Mouse (Mus musculus) intestine, postnatal 0 days (tissue): ENCODE results near the gene Setdb2. TPM values are rescaled to one million over a fixed set of nuclear protein-coding genes. Genes with fewer than 3 reads are reported as not detected.

Experiments
- ATAC-seq: fragments of 200-750 bp; cut with Nextera tagmentation; 2 replicates; pipeline ENCODE4 v1.8.0; 2017; ENCODE audit warnings: mild to moderate bottlenecking, moderate TSS enrichment, moderate library complexity
- H3K27ac ChIP-seq: fragments of 300-500 bp; sonication (generic); 2 replicates; pipeline ENCODE4 v1.5.1; 2014; ENCODE audit warnings: mild to moderate bottlenecking, low read depth, low read length, moderate library complexity
- H3K27me3 ChIP-seq: fragments of 300-500 bp; sonication (generic); replicated peaks from 2 replicates; pipeline ENCODE4 v1.6.1; 2014; ENCODE audit warnings: low read length, mixed read lengths; ENCODE audit not compliant: control insufficient read depth, insufficient read depth
- H3K36me3 ChIP-seq: fragments of 300-500 bp; sonication (generic); 2 replicates; pipeline ENCODE4 v1.6.1; 2014; ENCODE audit warnings: mild to moderate bottlenecking, moderate library complexity; ENCODE audit not compliant: control insufficient read depth, insufficient read depth
- H3K4me1 ChIP-seq: fragments of 300-500 bp; sonication (generic); replicated peaks from 2 replicates; pipeline ENCODE4 v1.6.1; 2014; ENCODE audit warnings: antibody characterized with exemption, low read length, mixed read lengths; ENCODE audit not compliant: control insufficient read depth, insufficient read depth
- H3K4me2 ChIP-seq: fragments of 300-500 bp; sonication (generic); replicated peaks from 2 replicates; pipeline ENCODE4 v1.6.1; 2014; ENCODE audit warnings: low read depth, mild to moderate bottlenecking, moderate library complexity
- H3K4me3 ChIP-seq: fragments of 300-500 bp; sonication (generic); 2 replicates; pipeline ENCODE4 v1.5.1; 2014; ENCODE audit warnings: low read depth, low read length
- H3K9ac ChIP-seq: fragments of 300-500 bp; sonication (generic); 2 replicates; pipeline ENCODE4 v1.6.1; 2014; ENCODE audit warnings: mild to moderate bottlenecking, low read depth, low read length
- H3K9me3 ChIP-seq: fragments of 300-500 bp; sonication (generic); 2 replicates; pipeline ENCODE4 v1.6.1; 2016; ENCODE audit warnings: mixed run types; ENCODE audit not compliant: control insufficient read depth
- CTCF ChIP-seq: sonication (generic); IDR thresholded peaks from 2 replicates; pipeline ENCODE4 v1.5.1; 2016; ENCODE audit warnings: low read depth, mild to moderate bottlenecking, control low read depth, antibody characterized with exemption, moderate library complexity
- WGBS: fragments of 180-500 bp; shearing (Covaris S2); extraction: QIAGEN DNeasy Blood & Tissue Kit; methylation state at CpG from one replicate; pipeline ENCODE4 v1.1.7; 2014; 5-methylcytosine and 5-hydroxymethylcytosine counted together
- polyA plus RNA-seq: library from polyadenylated mRNA; unstranded; fragments of >200 nt; fragmentation: Nextera tagmentation; extraction: Ambion mirVana; gene quantifications from 2 replicates; pipeline ENCODE4 v1.2.1, GENCODE M21; 2015

Gene Setdb2
- polyA plus RNA-seq, 1 experiment from 2014 or later: 5.3 TPM

DNA sequence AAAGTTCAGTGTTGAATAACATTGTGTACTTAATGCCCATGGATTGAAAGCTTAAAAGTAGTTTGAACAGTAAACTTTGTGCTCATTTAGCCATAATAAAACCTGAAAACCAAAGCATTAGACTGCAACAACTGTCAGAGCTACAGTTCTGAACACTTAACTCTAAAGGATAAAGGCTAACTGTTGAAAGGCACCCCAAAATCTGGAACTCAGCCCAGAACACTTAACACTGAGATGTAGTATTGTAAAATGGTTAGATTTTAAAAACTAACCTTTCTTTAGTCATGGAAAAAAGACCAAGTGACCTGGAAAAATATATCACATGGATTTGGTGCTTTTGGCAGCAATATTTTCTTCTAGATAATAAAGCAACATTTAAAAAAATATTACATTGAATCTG is 7.3 kb upstream of the Setdb2 start:
- no peaks in the 10 kb centered on the region for H3K9me3 ChIP-seq
- no peak overlapping the region for H3K4me2 ChIP-seq
- H3K4me3 ChIP-seq: no peak overlapping the region
- ATAC-seq: no peak
- TF ChIP-seq CTCF: no peak
- no peaks in the 10 kb centered on the region for H3K4me1 ChIP-seq
- H3K27me3 ChIP-seq: no peaks in the 10 kb centered on the region
- H3K9ac ChIP-seq: no peak overlapping the region
- H3K36me3 ChIP-seq: no peaks in the 10 kb centered on the region
- no peak overlapping the region for H3K27ac ChIP-seq

DNA sequence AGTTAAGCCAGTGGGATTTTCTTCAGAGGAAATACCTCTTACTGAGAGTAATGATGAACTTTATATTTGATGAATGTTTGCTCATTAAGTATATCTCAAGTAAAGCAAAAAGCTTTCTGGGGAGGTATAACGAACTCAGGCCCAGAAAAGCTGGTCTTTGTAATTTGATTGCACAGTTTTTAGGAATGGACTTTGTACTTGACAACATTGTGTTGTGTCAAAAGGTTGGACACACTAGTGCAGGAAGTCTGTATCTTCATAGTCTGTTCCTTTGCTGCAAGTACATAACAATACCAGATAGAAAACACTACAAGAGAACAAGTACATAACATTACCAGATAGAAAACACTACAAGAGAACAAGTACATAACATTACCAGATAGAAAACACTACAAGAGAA is 4.7 kb upstream of the Setdb2 start:
- Histone ChIP-seq H3K4me1 (no peaks in the 10 kb centered on the region), H3K9ac (no peak overlapping the region), H3K27ac (no peak overlapping the region), H3K4me2 (no peak overlapping the region), H3K27me3 (no peaks in the 10 kb centered on the region), H3K9me3 (no peaks in the 10 kb centered on the region), H3K4me3 (no peak overlapping the region), H3K36me3 (no peaks in the 10 kb centered on the region)
- 90% methylated on average over 1 of the region's 1 CpGs for WGBS
- no peak for ATAC-seq
- TF ChIP-seq CTCF: no peak

DNA sequence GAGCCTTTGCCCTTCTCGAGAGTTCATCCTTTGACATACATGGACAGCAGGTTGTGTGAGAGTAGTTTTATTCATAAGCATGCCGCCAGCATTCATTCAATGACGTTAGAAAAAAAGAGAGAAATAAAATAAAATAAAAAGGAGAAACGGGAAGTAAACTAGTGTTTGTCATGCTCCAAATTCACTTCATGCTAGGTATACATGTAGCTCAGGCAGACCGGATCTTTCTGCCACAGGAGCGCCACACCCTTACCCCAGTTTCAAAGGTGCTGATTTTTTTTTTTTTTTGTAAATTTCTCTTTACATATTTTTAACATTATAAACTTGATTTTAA is 755 bp upstream of the Setdb2 start:
- H3K27me3 ChIP-seq: no peaks in the 10 kb centered on the region
- ATAC-seq: no peak
- H3K36me3 ChIP-seq: no peaks in the 10 kb centered on the region
- TF ChIP-seq CTCF: no peak
- peak overlapping the region; percentile 82 for H3K9ac ChIP-seq
- H3K9me3 ChIP-seq: no peaks in the 10 kb centered on the region
- H3K4me1 ChIP-seq: no peaks in the 10 kb centered on the region
- peak overlapping the region; percentile 91 for H3K4me2 ChIP-seq
- H3K27ac ChIP-seq: peak overlapping the region; percentile 90
- WGBS: 7% methylated on average over 6 of the region's 6 CpGs
- H3K4me3 ChIP-seq: peak overlapping the region; percentile 76

DNA sequence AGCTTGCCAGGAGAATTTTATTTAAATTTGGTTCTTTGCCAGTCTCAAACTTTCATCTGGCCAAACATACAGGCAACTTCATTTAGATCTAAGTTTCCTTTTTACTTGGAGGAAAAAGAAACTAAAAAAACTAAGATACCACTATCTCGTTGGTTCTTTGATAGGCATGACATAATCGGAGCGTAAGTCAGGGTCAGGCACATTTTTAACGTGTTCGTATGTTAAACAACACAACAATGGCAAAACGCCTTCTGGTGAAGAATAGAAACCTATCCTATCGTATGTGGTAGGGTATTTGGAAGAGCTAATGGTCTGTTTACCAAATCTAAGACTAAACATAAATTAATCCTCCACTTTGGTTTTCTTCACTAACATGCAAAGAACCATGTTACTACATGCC is 645 bp downstream of the Setdb2 start:
- H3K4me1 ChIP-seq: no peaks in the 10 kb centered on the region
- ATAC-seq: no peak

DNA sequence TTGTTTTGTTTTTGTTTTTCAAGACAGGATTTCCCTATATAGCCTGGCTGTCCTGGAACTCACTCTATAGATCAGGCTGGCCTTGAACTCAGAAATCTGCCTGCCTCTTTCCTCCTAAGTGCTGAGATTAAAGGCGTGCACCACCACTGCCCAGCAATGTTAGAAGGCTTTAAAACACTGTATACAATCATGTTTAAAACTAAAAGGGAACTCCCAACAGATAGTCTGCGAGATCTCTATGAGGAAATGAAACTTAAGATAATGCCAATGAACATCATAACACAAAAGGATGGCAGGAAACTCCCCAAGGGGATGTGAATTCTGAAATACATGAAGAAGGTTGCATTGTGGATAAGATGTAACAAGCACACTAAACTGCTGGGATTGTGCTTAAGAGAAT is 2.2 kb downstream of the Setdb2 start:
- 63% methylated on average over 2 of the region's 2 CpGs for WGBS
- H3K27ac ChIP-seq: no peak overlapping the region
- H3K27me3 ChIP-seq: no peaks in the 10 kb centered on the region
- no peaks in the 10 kb centered on the region for H3K9me3 ChIP-seq
- no peaks in the 10 kb centered on the region for H3K4me1 ChIP-seq
- no peak for ATAC-seq
- H3K36me3 ChIP-seq: no peaks in the 10 kb centered on the region
- no peak overlapping the region for H3K4me2 ChIP-seq
- no peak overlapping the region for H3K9ac ChIP-seq
- TF ChIP-seq CTCF: no peak
- no peak overlapping the region for H3K4me3 ChIP-seq

More for the DNA sequence above, 645 bp downstream of the Setdb2 start:
- WGBS: 5% methylated on average over 7 of the region's 7 CpGs
- TF ChIP-seq CTCF: no peak
- H3K9me3 ChIP-seq: no peaks in the 10 kb centered on the region
- H3K4me3 ChIP-seq: peak overlapping the region; percentile 76
- H3K27ac ChIP-seq: no peak overlapping the region
- no peaks in the 10 kb centered on the region for H3K36me3 ChIP-seq
- H3K4me2 ChIP-seq: peak overlapping the region; percentile 91
- H3K27me3 ChIP-seq: no peaks in the 10 kb centered on the region
- H3K9ac ChIP-seq: peak overlapping the region; percentile 82

DNA sequence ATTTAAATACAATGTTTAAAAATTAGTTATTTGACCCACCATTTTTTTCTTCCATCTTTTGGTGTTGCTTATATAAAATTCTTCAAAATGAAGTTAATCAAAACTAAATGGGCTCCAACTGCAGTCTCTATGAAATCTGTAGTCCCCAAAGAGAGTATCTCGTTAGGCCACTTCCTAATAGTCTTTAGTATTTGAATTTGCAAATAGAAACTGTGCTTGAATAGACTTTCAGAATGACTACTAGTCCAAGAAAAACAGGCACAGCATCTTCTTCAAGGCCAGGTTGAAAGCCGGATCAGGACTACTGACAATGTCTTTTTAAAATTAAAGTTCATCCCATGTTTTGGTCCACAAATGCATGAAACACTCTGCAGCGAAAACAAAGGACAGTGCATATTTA is 3.3 kb downstream of the Setdb2 start:
- H3K27ac ChIP-seq: no peak overlapping the region
- no peak for TF ChIP-seq CTCF
- no peak for ATAC-seq
- no peaks in the 10 kb centered on the region for H3K27me3 ChIP-seq
- no peaks in the 10 kb centered on the region for H3K4me1 ChIP-seq
- WGBS: 96% methylated on average over 3 of the region's 3 CpGs
- H3K4me2 ChIP-seq: no peak overlapping the region
- no peak overlapping the region for H3K4me3 ChIP-seq
- H3K9me3 ChIP-seq: no peaks in the 10 kb centered on the region
- H3K36me3 ChIP-seq: no peaks in the 10 kb centered on the region
- no peak overlapping the region for H3K9ac ChIP-seq

DNA sequence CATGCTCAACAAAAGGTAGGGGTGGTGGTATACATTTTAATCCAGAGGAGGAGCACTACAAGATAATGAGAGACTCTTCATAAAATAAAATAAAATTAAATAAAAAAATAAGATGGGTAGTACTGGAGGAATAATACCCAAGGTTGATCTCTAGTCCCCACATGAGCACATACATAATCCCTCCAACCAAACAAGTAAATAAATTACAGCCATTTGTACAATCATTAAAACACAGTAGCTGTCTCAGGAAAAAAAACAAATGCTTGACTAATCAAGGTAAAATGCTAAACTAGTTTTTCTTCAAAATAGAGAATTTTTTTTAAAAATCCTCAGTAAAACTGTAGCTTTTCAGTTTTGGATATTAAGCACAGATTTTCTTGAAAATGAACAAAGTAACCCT is 5.5 kb downstream of the Setdb2 start:
- no peak for TF ChIP-seq CTCF
- no peaks in the 10 kb centered on the region for H3K4me1 ChIP-seq
- no peak for ATAC-seq
- H3K9ac ChIP-seq: no peak overlapping the region
- no peak overlapping the region for H3K4me2 ChIP-seq
- H3K27ac ChIP-seq: no peak overlapping the region
- H3K27me3 ChIP-seq: no peaks in the 10 kb centered on the region
- no peaks in the 10 kb centered on the region for H3K9me3 ChIP-seq
- H3K36me3 ChIP-seq: 0 out of 2 replicates have a peak, but pooled peaks cover 4% of the 10 kb centered on the region
- no peak overlapping the region for H3K4me3 ChIP-seq
